Mouse (Mus musculus) liver, postnatal 0 days (tissue): ENCODE measurements at regions not wholly inside any gene's neighbourhood (a gene's known extent, or its start where the extent isn't known, plus 50 kb on each side); places are given as distances from the start of the nearest gene placed in this dataset.

Experiments used
- ATAC-seq: fragments of 200-750 bp; cut with Nextera tagmentation; 2 replicates; pipeline ENCODE4 v1.8.0; 2017; ENCODE audit warnings: mild to moderate bottlenecking, moderate library complexity
- DNase-seq: peaks from one replicate; pipeline ENCODE4 v3.0.0-alpha.2; 2016
- H3K27ac ChIP-seq: fragments of 300-500 bp; sonication (generic); 2 replicates; pipeline ENCODE4 v1.5.1; 2014; ENCODE audit warnings: antibody characterized with exemption, moderate library complexity, mild to moderate bottlenecking, low read depth
- H3K27me3 ChIP-seq: fragments of 300-500 bp; sonication (generic); 2 replicates; pipeline ENCODE4 v1.6.1; 2014; ENCODE audit warnings: low read length, control low read depth, mixed read lengths; ENCODE audit not compliant: insufficient read depth
- H3K36me3 ChIP-seq: fragments of 300-500 bp; sonication (generic); replicated peaks from 2 replicates; pipeline ENCODE4 v1.6.1; 2014; ENCODE audit warnings: mild to moderate bottlenecking, control low read depth, low read length, moderate library complexity, mixed read lengths; ENCODE audit not compliant: insufficient read depth
- H3K4me1 ChIP-seq: fragments of 300-500 bp; sonication (generic); 2 replicates; pipeline ENCODE4 v1.6.1; 2014; ENCODE audit warnings: antibody characterized with exemption, mild to moderate bottlenecking, control low read depth; ENCODE audit not compliant: insufficient read depth
- H3K4me2 ChIP-seq: fragments of 300-500 bp; sonication (generic); 2 replicates; pipeline ENCODE4 v1.6.1; 2014; ENCODE audit warnings: low read depth, mild to moderate bottlenecking, low read length, moderate library complexity, mixed read lengths
- H3K4me3 ChIP-seq: fragments of 300-500 bp; sonication (generic); 2 replicates; pipeline ENCODE4 v1.5.1; 2014; ENCODE audit warnings: low read depth, low read length
- H3K9ac ChIP-seq: fragments of 300-500 bp; sonication (generic); replicated peaks from 2 replicates; pipeline ENCODE4 v1.6.1; 2014; ENCODE audit warnings: mild to moderate bottlenecking, moderate library complexity
- H3K9me3 ChIP-seq: fragments of 300-500 bp; sonication (generic); 2 replicates; pipeline ENCODE4 v1.6.1; 2016; ENCODE audit warnings: mild to moderate bottlenecking, control low read depth, low read length, mixed read lengths
- CTCF ChIP-seq: sonication (generic); IDR thresholded peaks from 2 replicates; pipeline ENCODE4 v1.5.1; 2016; ENCODE audit warnings: antibody characterized with exemption, low read depth
- EP300 ChIP-seq: IDR thresholded peaks from 2 replicates; pipeline ENCODE4 v1.6.1; 2016; ENCODE audit warnings: antibody characterized with exemption, low read depth, mild to moderate bottlenecking
- WGBS: fragments of 180-500 bp; shearing (Covaris S2); extraction: QIAGEN DNeasy Blood & Tissue Kit; methylation state at CpG from one replicate; pipeline ENCODE4 v1.1.7; 2014; ENCODE audit not compliant: insufficient replicate concordance; 5-methylcytosine and 5-hydroxymethylcytosine counted together

DNA sequence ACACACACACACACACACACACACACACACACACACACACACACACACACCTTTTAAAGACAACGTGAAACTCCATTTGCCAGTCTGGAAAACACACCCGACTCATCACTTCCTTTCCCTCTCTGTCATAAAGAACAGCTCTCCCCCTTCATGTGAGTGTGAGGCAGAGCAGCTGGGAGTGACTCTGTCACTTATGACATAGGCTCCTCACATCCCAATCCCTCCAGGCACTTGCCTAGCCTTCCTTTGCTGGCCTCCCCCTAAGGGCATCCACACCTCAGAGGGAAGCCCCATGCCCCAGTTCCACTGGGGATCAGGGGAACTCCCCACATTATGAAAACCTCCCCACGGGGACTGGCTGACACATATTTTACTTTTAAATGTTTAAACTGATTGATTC is 257.5 kb downstream of the Tshz3 start:
- Histone ChIP-seq H3K9ac (no peak overlapping the region), H3K4me2 (no peak overlapping the region), H3K4me3 (no peak overlapping the region), H3K27ac (no peak overlapping the region), H3K27me3 (no peaks in the 10 kb centered on the region), H3K9me3 (no peaks in the 10 kb centered on the region), H3K36me3 (no peaks in the 10 kb centered on the region), H3K4me1 (no peaks in the 10 kb centered on the region)
- no peak for ATAC-seq
- WGBS: 54% methylated on average over 3 of the region's 3 CpGs
- DNase-seq: no peak
- TF ChIP-seq CTCF (no peak), EP300 (no peak)

DNA sequence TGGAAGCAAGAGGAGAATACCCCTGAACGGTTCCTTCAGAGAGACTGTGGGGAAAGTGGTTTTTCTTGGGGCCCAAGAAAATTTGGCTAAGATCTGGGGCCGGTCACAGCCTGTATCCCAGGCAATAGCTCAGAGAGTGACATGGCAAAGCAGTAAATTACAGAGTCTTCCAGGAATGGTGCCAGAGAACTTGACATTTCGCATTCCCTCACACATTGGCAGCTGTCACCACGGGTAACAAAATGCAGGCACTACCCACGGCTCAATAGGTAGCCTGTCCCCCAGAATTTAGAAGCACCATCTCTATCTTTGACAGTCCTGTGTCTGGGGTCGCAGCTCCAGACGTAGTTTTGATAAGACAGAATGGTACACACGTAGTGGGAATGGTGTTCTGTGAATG is 260.3 kb downstream of the Tshz3 start:
- no peak overlapping the region for H3K4me2 ChIP-seq
- H3K36me3 ChIP-seq: no peaks in the 10 kb centered on the region
- DNase-seq: no peak
- H3K4me3 ChIP-seq: no peak overlapping the region
- 58% methylated on average over 8 of the region's 8 CpGs for WGBS
- TF ChIP-seq EP300: no peak
- no peak for TF ChIP-seq CTCF
- H3K27me3 ChIP-seq: no peaks in the 10 kb centered on the region
- ATAC-seq: no peak
- H3K27ac ChIP-seq: no peak overlapping the region
- H3K9ac ChIP-seq: no peak overlapping the region
- H3K9me3 ChIP-seq: no peaks in the 10 kb centered on the region
- no peaks in the 10 kb centered on the region for H3K4me1 ChIP-seq

DNA sequence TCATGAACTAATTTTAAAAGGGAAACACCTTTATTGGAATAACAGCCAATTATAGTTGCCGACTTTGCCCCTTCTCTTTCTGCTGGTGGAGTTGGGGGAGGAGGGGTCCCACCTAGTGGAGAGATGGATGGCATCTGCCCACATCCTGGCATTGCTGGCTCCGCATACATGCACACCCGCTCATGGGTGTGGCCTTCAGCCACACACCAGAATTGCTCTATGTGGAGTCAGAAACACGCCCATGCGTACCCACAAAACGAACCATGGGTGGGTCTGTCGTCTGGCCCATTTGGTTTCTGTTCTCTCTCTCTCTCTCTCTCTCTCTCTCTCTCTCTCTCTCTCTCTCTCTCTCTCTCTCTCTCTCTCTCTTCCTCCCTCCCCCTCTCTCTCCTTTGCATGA is 273.9 kb downstream of the Tshz3 start:
- WGBS: 68% methylated on average over 7 of the region's 7 CpGs
- TF ChIP-seq EP300 (no peak), CTCF (no peak)
- Histone ChIP-seq H3K9ac (no peak overlapping the region), H3K9me3 (no peaks in the 10 kb centered on the region), H3K4me3 (no peak overlapping the region), H3K27me3 (no peaks in the 10 kb centered on the region), H3K4me2 (no peak overlapping the region), H3K27ac (no peak overlapping the region), H3K4me1 (no peaks in the 10 kb centered on the region), H3K36me3 (no peaks in the 10 kb centered on the region)
- no peak for DNase-seq
- ATAC-seq: no peak

DNA sequence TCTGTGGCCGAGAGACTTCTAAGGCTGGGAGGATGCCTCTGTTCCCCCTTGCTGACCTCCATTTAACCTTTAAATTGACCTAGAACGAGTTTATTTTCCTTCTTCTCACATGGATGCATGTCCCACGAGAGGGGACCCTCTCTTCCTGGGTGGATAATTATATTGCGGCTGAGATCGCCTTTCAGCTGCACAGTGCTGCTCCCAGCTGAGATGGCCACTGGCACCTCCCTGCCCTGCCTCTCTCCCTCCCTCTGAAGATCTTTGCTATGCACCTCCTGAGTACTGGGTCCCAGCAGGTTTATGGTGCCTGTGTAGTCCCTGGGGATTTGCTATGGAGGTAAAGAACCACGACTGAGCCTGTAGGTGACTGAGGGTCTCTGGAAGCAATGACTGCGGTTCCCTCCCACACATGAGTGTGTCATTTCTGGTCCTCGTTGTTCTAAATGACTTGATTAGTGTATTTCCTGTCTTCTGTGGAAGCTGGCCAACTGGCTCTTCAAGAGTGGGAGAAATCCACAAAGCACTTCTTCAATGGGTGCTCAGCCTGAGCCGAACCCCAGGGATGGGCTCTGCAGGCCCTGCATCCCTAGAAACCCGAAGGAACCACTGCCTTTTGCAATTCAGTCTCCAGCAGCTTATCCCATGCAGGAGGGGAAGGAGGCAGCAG is 275.9 kb downstream of the Tshz3 start:
- 45% methylated on average over 10 of the region's 10 CpGs for WGBS
- Histone ChIP-seq H3K9me3 (no peaks in the 10 kb centered on the region), H3K4me3 (no peak overlapping the region), H3K36me3 (no peaks in the 10 kb centered on the region), H3K9ac (no peak overlapping the region), H3K27ac (no peak overlapping the region), H3K4me1 (no peaks in the 10 kb centered on the region), H3K4me2 (no peak overlapping the region), H3K27me3 (no peaks in the 10 kb centered on the region)
- ATAC-seq (no peak), DNase-seq (no peak)
- TF ChIP-seq CTCF (no peak), EP300 (no peak)

DNA sequence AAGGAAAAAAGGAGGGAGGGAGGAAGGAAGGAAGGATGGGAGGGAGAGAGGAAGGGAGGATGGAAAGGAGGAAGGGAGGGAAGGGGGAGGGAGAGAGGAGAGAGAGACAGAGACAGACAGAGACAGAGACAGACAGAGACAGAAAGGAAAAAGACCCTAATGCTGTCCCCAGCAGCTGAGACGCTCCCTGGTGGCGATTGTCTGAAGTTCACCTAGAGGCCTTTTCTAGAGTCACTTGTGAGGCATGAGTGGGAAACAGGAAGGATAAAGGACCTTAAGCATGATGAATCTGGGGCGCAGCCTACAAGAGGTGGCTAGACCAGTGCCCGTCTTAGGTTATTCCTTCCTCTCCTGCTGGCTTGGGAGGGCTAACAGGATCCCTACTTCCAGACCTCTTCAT is 276.7 kb downstream of the Tshz3 start:
- ATAC-seq (no peak), DNase-seq (peak; percentile 17)
- Histone ChIP-seq H3K4me3 (no peak overlapping the region), H3K4me1 (no peaks in the 10 kb centered on the region), H3K27me3 (no peaks in the 10 kb centered on the region), H3K27ac (no peak overlapping the region), H3K9me3 (no peaks in the 10 kb centered on the region), H3K4me2 (no peak overlapping the region), H3K36me3 (no peaks in the 10 kb centered on the region), H3K9ac (no peak overlapping the region)
- WGBS: 47% methylated on average over 4 of the region's 4 CpGs
- no peak for TF ChIP-seq EP300
- TF ChIP-seq CTCF: peak; percentile 38

DNA sequence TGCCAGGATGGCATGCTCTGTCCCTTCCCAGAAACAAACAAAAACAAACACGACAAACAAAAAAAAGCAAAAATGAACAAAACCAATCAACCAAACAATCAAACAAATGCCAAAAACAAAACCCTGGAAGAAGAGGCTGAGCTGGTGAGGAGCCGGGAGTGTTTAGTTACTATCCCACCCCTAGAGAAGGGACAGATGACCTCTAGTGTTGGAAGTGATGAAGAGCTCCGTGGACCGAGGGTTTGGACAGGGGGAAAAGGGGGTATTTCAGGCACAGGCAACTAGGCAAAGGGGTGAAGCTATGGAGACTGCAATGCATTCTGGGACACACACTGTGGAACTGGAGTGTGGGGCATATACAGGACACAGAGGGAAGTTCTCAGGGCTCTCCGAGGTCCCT is 277.6 kb downstream of the Tshz3 start:
- Histone ChIP-seq H3K4me3 (no peak overlapping the region), H3K36me3 (no peaks in the 10 kb centered on the region), H3K4me2 (no peak overlapping the region), H3K9me3 (no peaks in the 10 kb centered on the region), H3K4me1 (no peaks in the 10 kb centered on the region), H3K27ac (no peak overlapping the region), H3K27me3 (no peaks in the 10 kb centered on the region), H3K9ac (no peak overlapping the region)
- DNase-seq (no peak), ATAC-seq (no peak)
- 20% methylated on average over 5 of the region's 5 CpGs for WGBS
- TF ChIP-seq EP300 (no peak), CTCF (peak; percentile 35)

DNA sequence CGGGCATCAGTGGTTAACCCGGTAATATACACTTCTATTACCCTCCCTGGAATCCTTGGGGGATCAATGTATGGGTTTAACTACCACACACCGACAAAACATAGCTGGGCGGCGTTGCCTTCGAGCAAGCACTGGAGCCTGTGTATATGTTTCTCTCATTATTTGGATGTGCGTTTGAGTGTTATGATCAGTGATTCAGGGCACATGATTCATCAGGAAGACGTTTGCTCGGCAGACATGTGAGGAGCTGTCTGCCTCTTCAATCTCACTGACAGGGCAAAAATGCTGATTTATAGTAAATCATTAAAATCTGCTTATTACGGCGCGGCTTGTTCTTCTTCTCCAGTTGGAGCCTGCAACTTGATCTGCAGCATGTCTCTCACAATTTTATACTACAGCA is 279.9 kb downstream of the Tshz3 start:
- 82% methylated on average over 12 of the region's 12 CpGs for WGBS
- no peak for TF ChIP-seq CTCF
- no peak for TF ChIP-seq EP300
- no peak for DNase-seq

More for the DNA sequence above, 279.9 kb downstream of the Tshz3 start:
- Histone ChIP-seq H3K9ac (no peak overlapping the region), H3K27me3 (no peaks in the 10 kb centered on the region), H3K9me3 (no peaks in the 10 kb centered on the region), H3K27ac (no peak overlapping the region), H3K4me1 (no peaks in the 10 kb centered on the region), H3K4me2 (no peak overlapping the region), H3K4me3 (no peak overlapping the region), H3K36me3 (no peaks in the 10 kb centered on the region)
- ATAC-seq: no peak
